Mouse (Mus musculus): ENCODE results near the gene Esr2. TPM values are rescaled to one million over a fixed set of nuclear protein-coding genes. Genes with fewer than 3 reads are reported as not detected.

The Esr2 gene
- polyA plus RNA-seq, 1 experiment = not detected

- no peaks in the 10 kb centered on the region for H3K4me1 ChIP-seq (ENCODE audit: control insufficient read depth)
- no peak overlapping the region for H3K4me3 ChIP-seq (replicated peaks)
- TF ChIP-seq GATA1 (IDR thresholded peaks at IDR 0.05; ENCODE audit: low read length) (no peak), TAL1 (IDR thresholded peaks at IDR 0.05; ENCODE audit: low read length) (no peak)
- no peaks in the 10 kb centered on the region; the same call in 1 of the 2 replicates for H3K36me3 ChIP-seq (ENCODE audit: control insufficient read depth)
- no peaks in the 10 kb centered on the region for H3K9me3 ChIP-seq (ENCODE audit: control insufficient read depth, low read length)
- H3K27me3 ChIP-seq (ENCODE audit: control insufficient read depth) = no peaks in the 10 kb centered on the region
These were observed 81.7 kb downstream of the Esr2 start for GRCm38 (mm10) chr12:76095117-76096035.

- Histone ChIP-seq H3K4me3 (replicated peaks) (no peak overlapping the region), H3K27me3 (ENCODE audit: control insufficient read depth) (no peaks in the 10 kb centered on the region), H3K4me1 (ENCODE audit: control insufficient read depth) (no peaks in the 10 kb centered on the region), H3K36me3 (ENCODE audit: control insufficient read depth) (no peaks in the 10 kb centered on the region), H3K9me3 (ENCODE audit: control insufficient read depth, low read length) (no peaks in the 10 kb centered on the region)
- TF ChIP-seq GATA1 (IDR thresholded peaks at IDR 0.05; ENCODE audit: low read length) = no peak
- no peak for TF ChIP-seq TAL1 (IDR thresholded peaks at IDR 0.05; ENCODE audit: low read length)
These were observed 83.2 kb downstream of the Esr2 start for GRCm38 (mm10) chr12:76093613-76094588.

DNA sequence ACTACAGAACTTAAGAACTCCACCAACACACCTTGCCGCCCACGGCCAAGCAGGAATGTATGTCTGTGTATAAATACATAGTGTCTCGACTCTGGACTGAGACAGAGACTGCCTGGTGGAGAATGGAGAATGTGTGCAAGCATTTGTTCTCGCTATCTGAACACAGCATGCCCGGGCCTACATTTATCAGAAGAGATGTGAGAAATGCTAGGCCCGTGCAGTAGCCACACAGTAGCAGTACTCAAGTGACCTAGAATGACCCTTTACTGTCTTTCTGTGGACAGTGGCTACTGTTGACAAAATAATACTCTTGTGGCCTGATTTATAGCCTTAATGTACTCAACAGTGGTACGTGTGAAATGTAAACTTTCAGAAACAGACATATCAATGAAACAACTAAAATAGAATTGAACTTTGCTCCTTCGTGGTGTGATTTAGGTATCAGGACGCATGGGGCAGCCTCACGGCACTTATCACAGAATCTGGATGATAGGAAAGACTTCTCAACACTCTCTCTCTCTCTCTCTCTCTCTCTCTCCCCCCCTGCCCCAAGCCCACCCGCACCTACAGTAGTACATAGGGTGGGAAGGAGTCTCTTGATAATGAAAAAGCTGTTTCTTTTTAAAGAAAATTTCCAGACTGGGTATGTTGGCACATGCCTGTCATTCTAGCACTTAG lies 84.1 kb downstream of the Esr2 start:
- no peaks in the 10 kb centered on the region for H3K36me3 ChIP-seq (ENCODE audit: control insufficient read depth)
- H3K27me3 ChIP-seq (ENCODE audit: control insufficient read depth) = no peaks in the 10 kb centered on the region
- H3K4me1 ChIP-seq (ENCODE audit: control insufficient read depth) = no peaks in the 10 kb centered on the region
- H3K9me3 ChIP-seq (ENCODE audit: control insufficient read depth, low read length) = no peaks in the 10 kb centered on the region
- H3K4me3 ChIP-seq (replicated peaks) = no peak overlapping the region
- TF ChIP-seq GATA1 (IDR thresholded peaks at IDR 0.05; ENCODE audit: low read length) (no peak), TAL1 (IDR thresholded peaks at IDR 0.05; ENCODE audit: low read length) (no peak)

GRCm38 (mm10) chr12:76087025-76087424 lies 90.0 kb downstream of the Esr2 start:
- TF ChIP-seq GATA1 (IDR thresholded peaks at IDR 0.05; ENCODE audit: low read length) (no peak), TAL1 (IDR thresholded peaks at IDR 0.05; ENCODE audit: low read length) (no peak)
- H3K4me1 ChIP-seq (ENCODE audit: control insufficient read depth) = no peaks in the 10 kb centered on the region
- H3K4me3 ChIP-seq (replicated peaks) = no peak overlapping the region
- H3K36me3 ChIP-seq (ENCODE audit: control insufficient read depth) = no peaks in the 10 kb centered on the region
- no peaks in the 10 kb centered on the region for H3K9me3 ChIP-seq (ENCODE audit: control insufficient read depth, low read length)
- H3K27me3 ChIP-seq (ENCODE audit: control insufficient read depth) = peaks cover 4% of the 10 kb centered on the region

DNA sequence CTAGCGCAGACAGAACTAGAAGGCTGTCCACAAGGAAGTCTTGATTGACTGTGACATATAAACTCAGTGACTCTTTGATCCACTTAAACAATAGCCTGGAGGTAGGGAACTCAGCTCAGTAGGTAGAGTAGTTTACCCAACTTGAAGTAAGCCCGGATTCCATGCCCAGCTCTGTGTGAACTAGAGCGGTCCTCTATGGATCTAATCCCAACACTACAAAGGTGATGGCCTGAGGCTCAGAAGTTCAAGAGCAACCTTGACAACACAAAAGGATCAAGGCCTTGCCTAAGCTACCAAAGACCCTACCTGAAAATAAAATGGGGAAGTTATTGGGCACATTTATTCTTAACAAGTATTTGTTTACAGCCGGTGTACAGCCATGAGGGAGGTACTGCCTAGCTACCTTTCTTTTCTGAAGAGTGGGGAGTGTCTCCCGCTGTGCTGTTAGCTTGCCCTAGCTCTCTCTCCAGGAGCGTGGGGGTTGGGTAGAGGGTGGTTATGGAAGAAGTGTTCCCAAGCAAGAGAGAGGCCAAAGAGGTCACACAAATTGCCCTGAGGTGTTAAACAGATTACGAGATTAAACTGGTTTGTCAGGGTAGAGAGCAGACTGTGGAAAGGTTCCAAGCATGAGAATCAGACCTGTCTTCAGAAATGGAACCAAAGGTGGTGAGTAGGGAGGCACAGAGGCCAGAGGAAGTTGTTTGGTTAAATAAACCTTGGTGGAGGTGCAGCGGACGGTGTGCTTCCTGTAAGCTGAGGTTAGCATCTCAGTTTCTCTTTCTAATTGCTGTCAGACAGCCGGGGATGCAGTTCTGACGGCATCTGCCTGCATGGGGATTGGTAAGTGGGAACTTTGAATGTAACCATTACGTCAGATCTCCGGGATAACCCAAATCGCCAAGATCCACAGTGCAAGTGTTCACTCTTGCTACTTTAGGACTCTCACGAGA lies 90.8 kb downstream of the Esr2 start:
- H3K27me3 ChIP-seq (ENCODE audit: control insufficient read depth) = peaks cover 10% of the 10 kb centered on the region
- H3K9me3 ChIP-seq (ENCODE audit: control insufficient read depth, low read length) = no peaks in the 10 kb centered on the region
- H3K36me3 ChIP-seq (ENCODE audit: control insufficient read depth) = no peaks in the 10 kb centered on the region
- no peaks in the 10 kb centered on the region for H3K4me1 ChIP-seq (ENCODE audit: control insufficient read depth)
- H3K4me3 ChIP-seq (replicated peaks) = no peak overlapping the region
- TF ChIP-seq TAL1 (IDR thresholded peaks at IDR 0.05; ENCODE audit: low read length) = no peak
- no peak for TF ChIP-seq GATA1 (IDR thresholded peaks at IDR 0.05; ENCODE audit: low read length)

DNA sequence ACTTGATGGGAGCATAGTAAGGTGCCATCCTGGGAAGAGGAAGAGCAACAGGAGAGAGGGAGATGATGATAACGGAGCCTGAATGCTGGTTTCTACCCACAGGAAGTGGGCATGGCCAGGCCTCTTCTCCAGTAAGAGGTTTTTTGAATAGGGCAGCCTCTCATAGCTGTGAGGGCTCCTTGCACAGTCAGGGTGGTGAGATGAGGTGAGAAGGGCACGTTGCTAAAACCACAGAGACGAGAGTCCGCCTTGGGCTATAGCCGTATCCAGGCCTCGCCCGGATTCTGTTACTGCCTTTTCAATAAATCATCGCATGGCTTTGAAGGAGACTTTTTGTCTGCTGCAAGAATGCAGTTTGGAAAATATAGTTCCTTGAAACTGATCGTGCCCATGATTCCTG lies 92.0 kb downstream of the Esr2 start:
- peaks cover 14% of the 10 kb centered on the region for H3K27me3 ChIP-seq (ENCODE audit: control insufficient read depth)
- no peak for TF ChIP-seq GATA1 (IDR thresholded peaks at IDR 0.05; ENCODE audit: low read length)
- no peak for TF ChIP-seq TAL1 (IDR thresholded peaks at IDR 0.05; ENCODE audit: low read length)
- no peaks in the 10 kb centered on the region for H3K36me3 ChIP-seq (ENCODE audit: control insufficient read depth)
- H3K9me3 ChIP-seq (ENCODE audit: control insufficient read depth, low read length) = no peaks in the 10 kb centered on the region
- H3K4me3 ChIP-seq (replicated peaks) = no peak overlapping the region
- no peaks in the 10 kb centered on the region for H3K4me1 ChIP-seq (ENCODE audit: control insufficient read depth)

- Histone ChIP-seq H3K36me3 (ENCODE audit: control insufficient read depth) (no peaks in the 10 kb centered on the region), H3K27me3 (ENCODE audit: control insufficient read depth) (peaks cover 14% of the 10 kb centered on the region), H3K4me3 (replicated peaks) (no peak overlapping the region), H3K9me3 (ENCODE audit: control insufficient read depth, low read length) (no peaks in the 10 kb centered on the region), H3K4me1 (ENCODE audit: control insufficient read depth) (no peaks in the 10 kb centered on the region)
- TF ChIP-seq TAL1 (IDR thresholded peaks at IDR 0.05; ENCODE audit: low read length) (no peak), GATA1 (IDR thresholded peaks at IDR 0.05; ENCODE audit: low read length) (no peak)
These were observed 95.4 kb downstream of the Esr2 start for GRCm38 (mm10) chr12:76081557-76082211.
